Mouse (Mus musculus): ENCODE data around the gene Dlgap1. TPM values are rescaled to one million over a fixed set of nuclear protein-coding genes. Genes with fewer than 3 reads are reported as not detected.

Dlgap1 gene
- not detected in 2 replicates for total RNA-seq (2017)

- peak; percentile 42 to 53 for ATAC-seq (replicated peaks in 1 of 2; ENCODE audit: insufficient read depth in 1 of 2, low FRiP score in 2 of 2, low TSS enrichment in 1 of 2, low read depth in 1 of 2, poor library complexity in 2 of 2, severe bottlenecking in 2 of 2)
Measured at GRCm38 (mm10) chr17:69969021-69969815, at the start of gene Dlgap1. TSS of gene Dlgap1 (plus strand) at chr17:69969073.

GRCm38 (mm10) chr17:69954936-69955335 is 13.9 kb upstream of the Dlgap1 start:
- no peak for ATAC-seq (replicated peaks in 1 of 2; ENCODE audit: insufficient read depth in 1 of 2, low FRiP score in 2 of 2, low TSS enrichment in 1 of 2, low read depth in 1 of 2, poor library complexity in 2 of 2, severe bottlenecking in 2 of 2)

GRCm38 (mm10) chr17:69969816-69970750 is 1.2 kb downstream of the Dlgap1 start:
- no peak for ATAC-seq (replicated peaks in 1 of 2; ENCODE audit: insufficient read depth in 1 of 2, low FRiP score in 2 of 2, low TSS enrichment in 1 of 2, low read depth in 1 of 2, poor library complexity in 2 of 2, severe bottlenecking in 2 of 2)

- ATAC-seq (replicated peaks in 1 of 2; ENCODE audit: insufficient read depth in 1 of 2, low FRiP score in 2 of 2, low TSS enrichment in 1 of 2, low read depth in 1 of 2, poor library complexity in 2 of 2, severe bottlenecking in 2 of 2) = no peak
Measured at GRCm38 (mm10) chr17:69973081-69973480, 4.2 kb downstream of the Dlgap1 start.

GRCm38 (mm10) chr17:69973991-69974390 is 5.1 kb downstream of the Dlgap1 start:
- no peak for ATAC-seq (replicated peaks in 1 of 2; ENCODE audit: insufficient read depth in 1 of 2, low FRiP score in 2 of 2, low TSS enrichment in 1 of 2, low read depth in 1 of 2, poor library complexity in 2 of 2, severe bottlenecking in 2 of 2)

GRCm38 (mm10) chr17:69982236-69982923 is 13.5 kb downstream of the Dlgap1 start:
- no peak for ATAC-seq (replicated peaks in 1 of 2; ENCODE audit: insufficient read depth in 1 of 2, low FRiP score in 2 of 2, low TSS enrichment in 1 of 2, low read depth in 1 of 2, poor library complexity in 2 of 2, severe bottlenecking in 2 of 2)

GRCm38 (mm10) chr17:69996406-69996805 is 27.5 kb downstream of the Dlgap1 start:
- no peak for ATAC-seq (replicated peaks in 1 of 2; ENCODE audit: insufficient read depth in 1 of 2, low FRiP score in 2 of 2, low TSS enrichment in 1 of 2, low read depth in 1 of 2, poor library complexity in 2 of 2, severe bottlenecking in 2 of 2)

- ATAC-seq (replicated peaks in 1 of 2; ENCODE audit: insufficient read depth in 1 of 2, low FRiP score in 2 of 2, low TSS enrichment in 1 of 2, low read depth in 1 of 2, poor library complexity in 2 of 2, severe bottlenecking in 2 of 2) = no peak
Measured at GRCm38 (mm10) chr17:70002026-70002425, 33.2 kb downstream of the Dlgap1 start.

GRCm38 (mm10) chr17:70004628-70005027 is 35.8 kb downstream of the Dlgap1 start:
- no peak for ATAC-seq (replicated peaks in 1 of 2; ENCODE audit: insufficient read depth in 1 of 2, low FRiP score in 2 of 2, low TSS enrichment in 1 of 2, low read depth in 1 of 2, poor library complexity in 2 of 2, severe bottlenecking in 2 of 2)

- ATAC-seq (replicated peaks in 1 of 2; ENCODE audit: insufficient read depth in 1 of 2, low FRiP score in 2 of 2, low TSS enrichment in 1 of 2, low read depth in 1 of 2, poor library complexity in 2 of 2, severe bottlenecking in 2 of 2) = no peak
Measured at GRCm38 (mm10) chr17:70007607-70008006, 38.7 kb downstream of the Dlgap1 start.

- no peak for ATAC-seq (replicated peaks in 1 of 2; ENCODE audit: insufficient read depth in 1 of 2, low FRiP score in 2 of 2, low TSS enrichment in 1 of 2, low read depth in 1 of 2, poor library complexity in 2 of 2, severe bottlenecking in 2 of 2)
Measured at GRCm38 (mm10) chr17:70016511-70016910, 47.6 kb downstream of the Dlgap1 start.

- ATAC-seq (replicated peaks in 1 of 2; ENCODE audit: insufficient read depth in 1 of 2, low FRiP score in 2 of 2, low TSS enrichment in 1 of 2, low read depth in 1 of 2, poor library complexity in 2 of 2, severe bottlenecking in 2 of 2) = no peak
Measured at GRCm38 (mm10) chr17:70020376-70020775, 51.5 kb downstream of the Dlgap1 start.

GRCm38 (mm10) chr17:70022618-70023017 is 53.7 kb downstream of the Dlgap1 start:
- ATAC-seq (replicated peaks in 1 of 2; ENCODE audit: insufficient read depth in 1 of 2, low FRiP score in 2 of 2, low TSS enrichment in 1 of 2, low read depth in 1 of 2, poor library complexity in 2 of 2, severe bottlenecking in 2 of 2) = no peak

GRCm38 (mm10) chr17:70034862-70035261 is 66.0 kb downstream of the Dlgap1 start:
- ATAC-seq (replicated peaks in 1 of 2; ENCODE audit: insufficient read depth in 1 of 2, low FRiP score in 2 of 2, low TSS enrichment in 1 of 2, low read depth in 1 of 2, poor library complexity in 2 of 2, severe bottlenecking in 2 of 2) = no peak

GRCm38 (mm10) chr17:70040751-70041430 is 72.0 kb downstream of the Dlgap1 start:
- no peak for ATAC-seq (replicated peaks in 1 of 2; ENCODE audit: insufficient read depth in 1 of 2, low FRiP score in 2 of 2, low TSS enrichment in 1 of 2, low read depth in 1 of 2, poor library complexity in 2 of 2, severe bottlenecking in 2 of 2)

- no peak for ATAC-seq (replicated peaks in 1 of 2; ENCODE audit: insufficient read depth in 1 of 2, low FRiP score in 2 of 2, low TSS enrichment in 1 of 2, low read depth in 1 of 2, poor library complexity in 2 of 2, severe bottlenecking in 2 of 2)
Measured at GRCm38 (mm10) chr17:70068281-70068680, 99.4 kb downstream of the Dlgap1 start.

- no peak for ATAC-seq (replicated peaks in 1 of 2; ENCODE audit: insufficient read depth in 1 of 2, low FRiP score in 2 of 2, low TSS enrichment in 1 of 2, low read depth in 1 of 2, poor library complexity in 2 of 2, severe bottlenecking in 2 of 2)
Measured at GRCm38 (mm10) chr17:70072066-70072465, 103.2 kb downstream of the Dlgap1 start.

Data from hematopoietic stem cell, adult 5-6 weeks (primary cell).